Mouse (Mus musculus): ENCODE measurements around the gene Sh2b1. TPM values are rescaled to one million over a fixed set of nuclear protein-coding genes. Genes with fewer than 3 reads are reported as not detected.

Gene Sh2b1
- polyA plus RNA-seq, 1 experiment from 2014 or later, result 54.1 TPM

DNA sequence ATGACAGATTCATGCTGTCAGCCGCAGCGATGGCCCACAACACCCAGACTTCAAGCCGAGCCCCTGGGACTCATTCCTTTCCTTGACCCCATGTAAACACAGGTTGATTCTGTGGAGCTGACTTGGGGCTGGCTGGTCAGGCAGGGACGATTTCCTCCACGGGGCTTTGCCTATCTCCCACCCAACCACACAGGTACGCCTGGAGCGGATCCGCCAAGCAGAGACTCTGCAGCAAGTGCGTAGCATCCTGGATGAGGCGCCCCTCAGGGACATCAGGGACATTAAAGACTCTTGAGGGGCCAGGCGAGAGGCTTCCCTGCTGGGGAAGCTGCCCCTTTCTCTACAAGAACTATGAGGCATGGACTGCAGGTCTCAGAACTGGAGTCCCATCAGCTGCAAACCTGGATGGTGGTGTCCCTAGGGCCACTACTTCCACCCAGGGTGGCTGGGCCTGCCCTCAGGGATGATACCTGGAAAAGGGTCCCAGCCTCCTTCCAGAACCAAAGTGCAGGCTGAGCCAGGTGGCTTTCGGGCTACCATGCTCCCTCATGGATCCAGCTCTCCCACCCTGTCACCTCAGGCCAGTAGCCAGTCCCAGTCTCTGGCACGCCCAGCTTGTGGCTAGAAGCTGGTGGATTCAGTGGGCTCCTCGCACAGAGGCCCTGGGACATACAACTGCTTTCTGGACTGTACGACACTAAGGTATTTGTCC is 30.0 kb downstream of the Sh2b1 start:
- H3K27ac ChIP-seq (replicated peaks), result no peak overlapping the region
- no peaks in the 10 kb centered on the region for H3K27me3 ChIP-seq (ENCODE audit: low read depth, poor library complexity, severe bottlenecking)
- H3K4me1 ChIP-seq, result no peaks in the 10 kb centered on the region
- peaks cover 44% of the 10 kb centered on the region for H3K36me3 ChIP-seq
- 93% methylated on average over 15 of the region's 15 CpGs for WGBS
- H3K9me3 ChIP-seq (replicated peaks), result no peaks in the 10 kb centered on the region
- H3K4me3 ChIP-seq, result no peak overlapping the region
- no peak for DNase-seq (ENCODE audit: low spot score)

DNA sequence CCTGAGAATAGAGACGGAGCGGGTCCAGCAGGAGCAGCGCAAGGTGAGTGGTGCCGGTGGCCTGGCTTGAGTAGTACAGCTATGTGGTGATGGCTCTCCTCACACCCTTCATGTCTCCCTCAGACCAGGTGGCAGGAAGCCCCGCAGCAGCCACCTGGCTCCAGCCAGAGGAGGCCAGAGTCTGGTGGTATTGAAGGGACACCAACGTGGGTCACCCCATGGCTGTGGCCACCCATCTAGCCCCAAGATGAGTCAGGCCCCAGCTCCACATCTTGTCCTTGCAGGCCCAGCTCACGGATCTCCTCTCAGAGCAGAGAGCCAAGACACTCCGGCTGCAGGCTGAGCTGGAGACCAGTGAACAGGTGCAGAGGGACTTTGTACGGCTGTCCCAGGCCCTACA is 30.7 kb downstream of the Sh2b1 start:
- H3K27ac ChIP-seq (replicated peaks), result no peak overlapping the region
- H3K4me1 ChIP-seq, result no peaks in the 10 kb centered on the region
- H3K9me3 ChIP-seq (replicated peaks), result no peaks in the 10 kb centered on the region
- no peak for DNase-seq (ENCODE audit: low spot score)
- WGBS, result 91% methylated on average over 9 of the region's 9 CpGs
- no peaks in the 10 kb centered on the region for H3K27me3 ChIP-seq (ENCODE audit: low read depth, poor library complexity, severe bottlenecking)
- no peak overlapping the region for H3K4me3 ChIP-seq
- H3K36me3 ChIP-seq, result peaks cover 49% of the 10 kb centered on the region

DNA sequence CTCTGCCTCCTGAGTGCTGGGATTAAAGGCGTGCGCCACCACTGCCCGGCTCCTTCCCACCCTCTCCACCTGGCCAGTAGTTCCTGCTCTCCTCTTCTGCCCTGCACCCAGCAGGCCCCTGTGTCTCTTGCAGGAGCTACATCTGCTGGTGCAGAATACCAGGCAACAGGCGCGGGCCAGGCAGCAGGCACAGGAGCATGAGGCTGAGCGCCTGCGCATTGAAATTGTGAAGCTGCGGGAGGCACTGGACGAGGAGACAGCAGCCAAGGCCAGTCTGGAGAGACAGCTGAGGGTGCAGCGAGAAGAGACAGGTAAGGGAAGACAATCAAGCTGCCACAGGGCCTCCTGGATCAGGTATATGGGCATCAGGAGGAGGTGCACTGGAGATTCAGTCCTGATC is 31.2 kb downstream of the Sh2b1 start:
- WGBS, result 93% methylated on average over 10 of the region's 10 CpGs
- DNase-seq (ENCODE audit: low spot score), result no peak
- Histone ChIP-seq H3K4me3 (no peak overlapping the region), H3K27me3 (ENCODE audit: low read depth, poor library complexity, severe bottlenecking) (no peaks in the 10 kb centered on the region), H3K4me1 (no peaks in the 10 kb centered on the region), H3K9me3 (replicated peaks) (no peaks in the 10 kb centered on the region), H3K27ac (replicated peaks) (no peak overlapping the region), H3K36me3 (peaks cover 49% of the 10 kb centered on the region)

DNA sequence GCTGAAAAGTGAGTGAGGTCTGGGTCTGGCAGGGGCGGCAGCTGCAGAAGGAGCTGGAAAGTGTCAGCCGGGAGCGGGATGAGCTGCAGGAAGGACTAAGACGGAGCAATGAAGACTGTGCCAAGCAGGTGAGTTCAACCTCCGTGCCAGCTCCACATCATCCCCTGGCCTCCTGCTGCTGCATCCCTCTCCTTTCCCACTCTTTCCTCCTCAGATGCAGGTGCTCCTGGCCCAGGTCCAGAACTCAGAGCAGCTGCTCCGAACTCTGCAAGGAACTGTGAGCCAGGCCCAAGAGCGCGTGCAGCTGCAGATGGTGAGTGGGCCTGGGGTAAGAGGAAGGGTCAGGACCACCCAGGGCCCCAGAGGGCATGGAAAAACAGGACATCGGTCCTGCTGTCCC is 35.1 kb downstream of the Sh2b1 start:
- Histone ChIP-seq H3K4me3 (no peak overlapping the region), H3K27me3 (ENCODE audit: low read depth, poor library complexity, severe bottlenecking) (no peaks in the 10 kb centered on the region), H3K4me1 (no peaks in the 10 kb centered on the region), H3K27ac (replicated peaks) (no peak overlapping the region), H3K9me3 (replicated peaks) (no peaks in the 10 kb centered on the region), H3K36me3 (peaks cover 40% of the 10 kb centered on the region)
- DNase-seq (ENCODE audit: low spot score), result no peak
- WGBS, result 85% methylated on average over 9 of the region's 9 CpGs

DNA sequence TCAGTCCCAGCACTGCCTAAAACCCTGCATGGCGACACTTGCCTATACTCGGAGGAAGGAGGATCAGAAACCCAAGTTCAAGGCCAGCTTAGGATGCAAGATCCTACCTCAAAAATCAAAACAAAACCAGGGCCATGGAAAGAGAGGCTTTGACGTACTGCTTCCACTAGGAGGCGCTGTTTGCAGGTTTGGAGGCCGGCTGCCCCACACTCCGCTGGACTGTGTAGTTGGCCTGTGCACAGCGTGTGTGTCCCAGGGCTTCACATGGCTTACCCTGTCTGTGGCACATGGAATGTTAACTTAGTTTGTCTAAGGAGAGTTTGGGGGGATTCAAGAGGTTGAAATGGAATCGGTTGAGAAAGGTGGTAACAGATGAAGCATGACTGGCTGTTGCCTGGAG is 38.4 kb downstream of the Sh2b1 start:
- Histone ChIP-seq H3K27me3 (ENCODE audit: low read depth, poor library complexity, severe bottlenecking) (no peaks in the 10 kb centered on the region), H3K36me3 (peaks cover 26% of the 10 kb centered on the region), H3K27ac (replicated peaks) (no peak overlapping the region), H3K4me3 (no peak overlapping the region), H3K4me1 (no peaks in the 10 kb centered on the region), H3K9me3 (replicated peaks) (no peaks in the 10 kb centered on the region)
- 26% methylated on average over 8 of the region's 8 CpGs for WGBS
- DNase-seq (ENCODE audit: low spot score), result peak; percentile 69

DNA sequence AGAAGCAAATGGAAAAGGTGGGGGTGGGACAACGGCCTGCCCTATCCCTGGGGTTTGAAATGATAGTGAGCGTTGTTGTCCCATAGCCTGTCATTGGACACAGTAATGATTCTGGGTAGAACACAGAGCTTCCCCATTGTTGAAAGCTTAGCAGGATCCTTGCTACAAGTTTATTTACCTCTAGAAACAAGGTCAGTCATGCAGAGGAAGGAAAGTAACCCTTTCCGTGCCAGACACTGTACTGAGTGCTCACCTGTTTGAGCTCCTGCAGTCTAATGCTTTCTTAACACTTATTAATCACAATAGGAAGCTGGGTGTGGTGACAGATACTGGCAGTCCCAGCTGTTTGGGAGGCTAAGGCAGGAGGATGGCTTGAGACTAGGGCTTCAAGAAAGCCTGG is 39.4 kb downstream of the Sh2b1 start:
- no peaks in the 10 kb centered on the region for H3K27me3 ChIP-seq (ENCODE audit: low read depth, poor library complexity, severe bottlenecking)
- DNase-seq (ENCODE audit: low spot score), result no peak
- no peaks in the 10 kb centered on the region for H3K9me3 ChIP-seq (replicated peaks)
- no peak overlapping the region for H3K27ac ChIP-seq (replicated peaks)
- peaks cover 24% of the 10 kb centered on the region for H3K36me3 ChIP-seq
- no peaks in the 10 kb centered on the region for H3K4me1 ChIP-seq
- H3K4me3 ChIP-seq, result no peak overlapping the region
- 92% methylated on average over 3 of the region's 3 CpGs for WGBS

DNA sequence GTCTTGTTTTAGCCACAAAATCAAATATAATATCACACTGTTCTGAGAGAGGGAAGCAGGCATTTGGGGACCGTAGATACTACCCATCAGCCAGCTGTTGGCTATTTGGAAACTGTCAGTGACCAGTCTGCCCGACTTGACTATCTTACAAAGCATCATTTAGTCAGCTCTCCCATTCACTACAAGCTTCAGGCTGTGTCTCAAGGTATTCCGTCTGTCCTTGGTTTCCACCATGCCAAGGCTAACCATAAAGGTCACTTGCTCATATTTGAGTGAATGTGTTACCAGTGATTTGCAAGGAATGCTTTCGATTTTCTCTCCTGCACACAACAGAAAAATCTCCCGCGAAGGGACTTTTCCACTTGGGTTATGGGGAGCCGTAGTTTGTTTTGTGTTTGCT is 40.5 kb downstream of the Sh2b1 start:
- Histone ChIP-seq H3K27ac (replicated peaks) (no peak overlapping the region), H3K4me3 (no peak overlapping the region), H3K9me3 (replicated peaks) (no peaks in the 10 kb centered on the region), H3K27me3 (ENCODE audit: low read depth, poor library complexity, severe bottlenecking) (no peaks in the 10 kb centered on the region), H3K36me3 (peaks cover 16% of the 10 kb centered on the region), H3K4me1 (peaks cover 1% of the 10 kb centered on the region)
- 89% methylated on average over 7 of the region's 7 CpGs for WGBS
- no peak for DNase-seq (ENCODE audit: low spot score)

DNA sequence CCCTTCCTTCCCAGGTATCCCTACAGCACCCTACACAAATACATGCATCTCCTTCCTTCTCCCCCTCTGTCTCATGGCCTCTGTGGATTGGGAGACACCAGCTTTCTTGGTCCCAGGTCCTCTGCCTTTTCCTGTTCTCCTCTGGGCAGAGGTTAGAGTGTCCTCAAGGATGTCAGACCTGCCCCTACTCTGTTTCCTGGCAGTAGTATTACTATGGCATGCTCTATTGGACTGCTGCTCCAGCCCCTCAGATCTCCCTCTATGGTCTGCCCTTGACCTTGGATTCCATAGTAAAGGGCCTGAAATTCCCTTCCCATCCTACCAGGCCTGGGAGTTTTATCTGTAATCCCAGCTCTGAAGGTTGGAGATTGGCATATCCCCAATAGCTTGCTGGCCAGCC is 45.1 kb downstream of the Sh2b1 start:
- 0 out of 2 replicates have a peak, but pooled peaks cover 4% of the 10 kb centered on the region for H3K36me3 ChIP-seq
- no peak for DNase-seq (ENCODE audit: low spot score)

DNA sequence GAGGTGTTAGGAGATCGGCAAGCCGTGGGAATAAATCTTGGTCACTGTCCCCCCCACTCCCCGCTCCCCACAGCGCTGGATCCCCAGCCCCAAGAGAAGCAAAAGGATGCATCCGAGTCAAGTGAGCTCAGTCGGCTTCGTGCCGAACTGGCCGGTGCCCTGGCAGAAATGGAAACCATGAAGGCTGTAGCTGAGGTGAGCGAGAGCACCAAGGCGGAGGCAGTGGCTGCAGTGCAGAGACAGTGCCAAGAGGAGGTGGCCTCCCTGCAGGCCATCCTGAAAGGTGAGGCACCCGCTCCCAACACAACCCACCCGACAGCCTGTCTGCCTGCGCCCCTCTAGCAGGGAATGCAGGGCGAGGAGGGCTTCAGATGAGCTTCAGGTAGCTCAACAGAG is 45.7 kb downstream of the Sh2b1 start:
- H3K4me3 ChIP-seq, result peak overlapping the region; percentile 69
- no peak for DNase-seq (ENCODE audit: low spot score)
- no peaks in the 10 kb centered on the region; the same call in 1 of the 2 replicates for H3K27me3 ChIP-seq (ENCODE audit: low read depth, poor library complexity, severe bottlenecking)
- H3K4me1 ChIP-seq, result peaks cover 24% of the 10 kb centered on the region
- H3K9me3 ChIP-seq (replicated peaks), result no peaks in the 10 kb centered on the region
- H3K27ac ChIP-seq (replicated peaks), result peak overlapping the region; percentile 96
- WGBS, result 31% methylated on average over 15 of the region's 15 CpGs
- 0 out of 2 replicates have a peak, but pooled peaks cover 4% of the 10 kb centered on the region for H3K36me3 ChIP-seq

More for the DNA sequence above, 45.1 kb downstream of the Sh2b1 start:
- Histone ChIP-seq H3K27me3 (ENCODE audit: low read depth, poor library complexity, severe bottlenecking) (no peaks in the 10 kb centered on the region; the same call in 1 of the 2 replicates), H3K4me3 (peak overlapping the region; percentile 69; the same call in 1 of the 2 replicates), H3K4me1 (peaks cover 24% of the 10 kb centered on the region), H3K27ac (replicated peaks) (no peak overlapping the region), H3K9me3 (replicated peaks) (no peaks in the 10 kb centered on the region)

DNA sequence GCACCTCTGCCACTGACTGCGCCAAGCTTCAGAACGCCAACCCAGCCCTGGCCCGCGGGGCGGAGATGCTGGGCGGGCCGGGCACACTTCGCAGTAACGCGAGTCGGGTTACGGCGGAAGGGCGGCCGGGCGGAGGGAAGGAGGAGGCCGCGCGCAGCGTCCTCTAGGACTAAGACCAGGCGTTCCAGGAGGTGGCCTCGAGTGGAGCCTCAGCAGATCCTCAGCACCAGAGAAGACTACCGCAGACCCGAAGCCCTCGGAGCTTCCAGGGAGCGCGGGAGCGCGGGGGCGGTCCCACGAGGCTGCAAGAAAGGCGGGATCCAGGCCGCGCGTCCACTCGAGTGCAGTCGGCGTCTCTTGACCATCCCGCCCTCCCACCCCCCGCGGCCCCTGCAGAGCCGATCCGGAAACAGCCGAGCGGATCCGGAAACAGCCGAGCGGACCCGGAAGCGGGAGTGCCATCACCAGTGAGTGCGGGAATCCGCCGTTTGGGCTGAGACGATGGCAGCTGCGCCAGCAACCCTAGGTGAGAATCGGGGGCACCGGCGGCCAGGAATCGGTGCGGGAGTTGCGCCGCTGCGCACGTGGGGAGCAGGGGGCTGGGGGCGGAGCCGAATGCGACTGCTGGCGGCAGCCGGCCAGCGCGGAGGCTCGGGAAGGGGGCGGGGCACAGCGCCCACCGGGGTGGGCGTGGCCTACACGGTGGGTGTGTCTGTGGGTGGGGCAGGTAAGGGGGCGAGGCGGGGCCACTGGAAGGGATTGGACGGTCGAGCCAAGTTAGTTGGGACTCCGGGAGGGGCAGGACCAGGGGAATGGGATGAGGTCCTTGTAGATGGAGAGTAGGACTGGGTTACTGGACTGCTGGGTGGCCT is 46.4 kb downstream of the Sh2b1 start, which contains the start of gene Rabep2:
Gene Rabep2, plus strand, starts transcription at position 129 of the 872 bp plus-strand sequence.
- peaks cover 24% of the 10 kb centered on the region for H3K4me1 ChIP-seq
- H3K27me3 ChIP-seq (ENCODE audit: low read depth, poor library complexity, severe bottlenecking), result no peaks in the 10 kb centered on the region; the same call in 1 of the 2 replicates
- peak within 1 kb of the TSS; percentile 69 for H3K4me3 ChIP-seq
- H3K27ac ChIP-seq (replicated peaks), result peak within 1 kb of the TSS; percentile 96
- no peaks in the 10 kb centered on the region for H3K9me3 ChIP-seq (replicated peaks)
- peak; percentile 97 for DNase-seq (ENCODE audit: low spot score)
- under 1% methylated on average over 82 of the region's 82 CpGs for WGBS
- H3K36me3 ChIP-seq, result no peaks in the 10 kb centered on the region

DNA sequence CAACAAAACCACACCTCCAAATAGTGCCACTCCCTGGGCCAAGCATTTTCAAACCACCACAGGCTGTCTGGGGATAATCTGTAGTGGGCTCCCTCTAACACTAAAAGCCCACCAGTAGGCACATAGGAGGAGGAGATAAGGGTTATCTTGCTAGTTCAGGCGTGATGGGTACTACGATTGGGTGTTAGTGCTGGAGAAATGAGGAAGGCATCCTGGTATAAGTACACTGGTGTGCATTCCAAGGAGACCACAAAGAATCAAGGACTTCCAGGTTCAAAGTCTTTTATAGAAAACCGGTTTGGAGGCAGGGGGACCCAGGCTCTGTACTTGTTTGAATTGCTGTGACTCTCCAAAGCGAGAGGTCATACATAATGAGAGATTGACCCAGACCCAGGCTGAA is 47.1 kb downstream of the Sh2b1 start:
- no peaks in the 10 kb centered on the region for H3K36me3 ChIP-seq
- WGBS, result 25% methylated on average over 4 of the region's 4 CpGs
- no peaks in the 10 kb centered on the region; the same call in 1 of the 2 replicates for H3K27me3 ChIP-seq (ENCODE audit: low read depth, poor library complexity, severe bottlenecking)
- peaks cover 24% of the 10 kb centered on the region for H3K4me1 ChIP-seq
- peak overlapping the region; percentile 96 for H3K27ac ChIP-seq (replicated peaks)
- DNase-seq (ENCODE audit: low spot score), result peak; percentile 16
- no peaks in the 10 kb centered on the region for H3K9me3 ChIP-seq (replicated peaks)
- peak overlapping the region; percentile 69 for H3K4me3 ChIP-seq

DNA sequence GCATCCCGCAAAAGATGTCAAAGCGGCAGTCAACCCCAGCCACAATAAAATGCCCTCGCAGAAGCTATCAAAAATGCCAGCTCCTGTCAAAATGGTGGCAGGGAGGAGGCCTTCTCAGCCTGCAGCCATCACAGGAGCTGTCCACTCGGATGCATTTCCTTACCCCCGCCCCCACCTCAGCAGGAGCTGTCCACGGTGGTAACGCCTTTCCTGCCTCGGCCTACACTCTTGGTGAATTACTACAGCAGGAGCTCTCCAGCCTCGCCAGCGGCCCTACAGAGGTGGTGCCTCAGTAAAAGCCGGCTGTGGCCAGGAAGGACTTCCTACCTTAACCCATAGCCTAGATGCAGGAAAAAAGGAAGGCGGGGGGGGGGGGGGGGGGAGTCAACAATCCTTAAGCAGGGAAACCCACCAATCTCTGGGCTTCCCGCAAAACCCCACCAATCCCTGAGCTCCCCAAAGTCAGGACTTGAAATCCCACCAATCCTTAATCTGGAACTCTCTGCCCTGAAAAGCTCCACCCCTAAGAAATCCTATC is 47.8 kb downstream of the Sh2b1 start:
- no peak for DNase-seq (ENCODE audit: low spot score)
- Histone ChIP-seq H3K4me1 (peaks cover 24% of the 10 kb centered on the region), H3K36me3 (no peaks in the 10 kb centered on the region), H3K27me3 (ENCODE audit: low read depth, poor library complexity, severe bottlenecking) (no peaks in the 10 kb centered on the region; the same call in 1 of the 2 replicates), H3K9me3 (replicated peaks) (no peaks in the 10 kb centered on the region), H3K4me3 (peak overlapping the region; percentile 9; the same call in 1 of the 2 replicates), H3K27ac (replicated peaks) (no peak overlapping the region)
- 54% methylated on average over 12 of the region's 13 CpGs for WGBS
